Mouse (Mus musculus) heart, postnatal 14 days (tissue): ENCODE data around the gene Tmem235. TPM values are rescaled to one million over a fixed set of nuclear protein-coding genes. Genes with fewer than 3 reads are reported as not detected.
"Not testable (repeated sequence)": the region's sequence is repeated elsewhere in the genome, so short reads cannot be mapped to it uniquely, and the experiment has no call there.

ENCODE experiments used
- DNase-seq, 2 experiments: peaks; one replicate each; pipeline ENCODE4 v3.0.0; 2021 to 2022
- intact Hi-C: fragments of 180-260 bp; cut with DNase I; formaldehyde crosslinking; loops from one replicate; pipeline ENCODE4 v1.15.1; 2025
- long read RNA-seq, 2 experiments: library from polyadenylated mRNA; stranded (forward); transcript quantifications; one replicate each; pipeline ENCODE4 v2.0.0; 2021
- total RNA-seq, 2 experiments: library from RNA; stranded (reverse); gene quantifications; 2 replicates each; pipeline ENCODE4 v1.2.3; 2021

Tmem235 gene
- not detected for total RNA-seq
- long read RNA-seq, experiment 1, result 0 reads
- long read RNA-seq, experiment 2, result 0 reads

GRCm38 (mm10) chr11:117860601-117861000 is at the start of gene Tmem235:
Tmem235 (plus strand) TSS chr11:117860752.
- intact Hi-C loops, result no loop called here
- no peak for DNase-seq

- intact Hi-C loops, result loop anchor here (5.0 kb wide), 1 partner anchor 157 kb away; no protein-coding TSS in a partner anchor
- no peak for DNase-seq
Observed at GRCm38 (mm10) chr11:117813867-117814266, 46.7 kb upstream of the Tmem235 start.

- intact Hi-C loops, result loop anchor here (5.0 kb wide), 1 partner anchor 158 kb away; no protein-coding TSS in a partner anchor
- DNase-seq, result no peak
Observed at GRCm38 (mm10) chr11:117814704-117815366, 45.7 kb upstream of the Tmem235 start.

- DNase-seq, intact Hi-C loops: not testable (repeated sequence)
Observed at GRCm38 (mm10) chr11:117815850-117816249, 44.7 kb upstream of the Tmem235 start.

- no peak for DNase-seq
Observed at GRCm38 (mm10) chr11:117816389-117816996, 44.1 kb upstream of the Tmem235 start.

GRCm38 (mm10) chr11:117819095-117819494 is 41.5 kb upstream of the Tmem235 start:
- intact Hi-C loops, result no loop called here
- DNase-seq, result peak; percentile 50 to 65

More at GRCm38 (mm10) chr11:117816389-117816996, 44.1 kb upstream of the Tmem235 start:
- intact Hi-C loops, result no loop called here

- intact Hi-C loops, result no loop called here
- no peak for DNase-seq
Observed at GRCm38 (mm10) chr11:117820173-117820572, 40.4 kb upstream of the Tmem235 start.

- intact Hi-C loops, result no loop called here
- no peak for DNase-seq
Observed at GRCm38 (mm10) chr11:117821868-117822267, 38.7 kb upstream of the Tmem235 start.

- DNase-seq, result peak; percentile 56 to 65
- intact Hi-C loops, result no loop called here
Observed at GRCm38 (mm10) chr11:117822728-117823241, 37.8 kb upstream of the Tmem235 start.

GRCm38 (mm10) chr11:117823411-117823810 is 37.1 kb upstream of the Tmem235 start:
- no peak for DNase-seq
- intact Hi-C loops, result no loop called here

- intact Hi-C loops, result loop anchor here (1.0 to 2.0 kb wide), 3 partner anchors 34 to 438 kb away; no protein-coding TSS in a partner anchor
- DNase-seq, result peak; percentile 85 to 87
Observed at GRCm38 (mm10) chr11:117824060-117824969, 36.2 kb upstream of the Tmem235 start.

- intact Hi-C loops, result loop anchor here (2.0 kb wide), 1 partner anchor 439 kb away; no protein-coding TSS in a partner anchor
- DNase-seq, result peak; percentile 70 to 77
Observed at GRCm38 (mm10) chr11:117825333-117826101, 35.0 kb upstream of the Tmem235 start, which contains the start of the genes Afmid and Tk1. Afmid (plus strand) TSS chr11:117825924. Tk1 (minus strand) TSS chr11:117826092.

GRCm38 (mm10) chr11:117826164-117826563 is 34.4 kb upstream of the Tmem235 start:
- intact Hi-C loops, result no loop called here
- DNase-seq, result no peak

- no peak for DNase-seq
Observed at GRCm38 (mm10) chr11:117826916-117827315, 33.6 kb upstream of the Tmem235 start.

GRCm38 (mm10) chr11:117827386-117827785 is 33.2 kb upstream of the Tmem235 start:
- no peak for DNase-seq
- intact Hi-C loops, result no loop called here

More at GRCm38 (mm10) chr11:117826916-117827315, 33.6 kb upstream of the Tmem235 start:
- intact Hi-C loops, result no loop called here

GRCm38 (mm10) chr11:117828149-117828887 is 32.2 kb upstream of the Tmem235 start:
- DNase-seq, result peak; percentile 53 to 54
- intact Hi-C loops, result no loop called here

- peak; percentile 58 to 67 for DNase-seq
- intact Hi-C loops, result no loop called here
Observed at GRCm38 (mm10) chr11:117828888-117829604, 31.5 kb upstream of the Tmem235 start.

- peak in 1 of 2 experiments; percentile 57 for DNase-seq
- intact Hi-C loops, result no loop called here
Observed at GRCm38 (mm10) chr11:117829671-117830215, 30.8 kb upstream of the Tmem235 start.
